Mouse (Mus musculus) liver, adult 2 months (tissue): ENCODE measurements at regions not wholly inside any gene's neighbourhood (a gene's known extent, or its start where the extent isn't known, plus 50 kb on each side); places are given as distances from the start of the nearest gene placed in this dataset.
A peak's percentile ranks its signal among the peaks of the same experiment; 100 is the strongest.
"Not testable (repeated sequence)": the region's sequence is repeated elsewhere in the genome, so short reads cannot be mapped to it uniquely, and the experiment has no call there.

Experiments
- DNase-seq: peaks from one replicate; pipeline ENCODE4 v3.0.0-alpha.2; 2011; ENCODE audit warnings: low read depth, low spot score; ENCODE audit errors: extremely low read depth
- H3K27ac ChIP-seq: fragments of 200-500 bp; replicated peaks from 2 replicates; pipeline ENCODE4 v1.5.1; 2012; ENCODE audit warnings: low read depth, mild to moderate bottlenecking, control low read depth, inconsistent platforms, low read length; ENCODE audit not compliant: insufficient read depth
- H3K27me3 ChIP-seq: fragments of 200-500 bp; 2 replicates; pipeline ENCODE4 v1.6.1; 2012; ENCODE audit warnings: mild to moderate bottlenecking, moderate library complexity, low read length, inconsistent platforms; ENCODE audit not compliant: control insufficient read depth, insufficient read depth
- H3K36me3 ChIP-seq: fragments of 200-500 bp; 2 replicates; pipeline ENCODE4 v1.6.1; 2012; ENCODE audit warnings: low read length, inconsistent platforms; ENCODE audit not compliant: control insufficient read depth, insufficient read depth
- H3K4me1 ChIP-seq: fragments of 200-500 bp; 2 replicates; pipeline ENCODE4 v1.6.1; 2011; ENCODE audit warnings: low read length; ENCODE audit not compliant: control insufficient read depth, insufficient read depth
- H3K4me3 ChIP-seq: fragments of 200-500 bp; 2 replicates; pipeline ENCODE4 v1.5.1; 2011; ENCODE audit warnings: low read depth, mild to moderate bottlenecking, control low read depth, low read length, moderate library complexity; ENCODE audit not compliant: insufficient read depth
- H3K79me2 ChIP-seq: fragments of 200-500 bp; 2 replicates; pipeline ENCODE4 v1.6.1; 2012; ENCODE audit warnings: inconsistent platforms, mild to moderate bottlenecking, low read length, moderate library complexity; ENCODE audit not compliant: control insufficient read depth, insufficient read depth
- H3K9ac ChIP-seq: fragments of 200-500 bp; 2 replicates; pipeline ENCODE4 v1.6.1; 2012; ENCODE audit warnings: low read depth, mild to moderate bottlenecking, control low read depth, inconsistent platforms, low read length
- CTCF ChIP-seq: fragments of 200-500 bp; IDR thresholded peaks from 2 replicates; pipeline ENCODE4 v1.5.1; 2011; ENCODE audit warnings: low read depth, low read length, control low read depth
- POLR2A ChIP-seq: fragments of 200-500 bp; IDR thresholded peaks from 2 replicates; pipeline ENCODE4 v1.6.1; 2011; ENCODE audit warnings: low read length, control low read depth; ENCODE audit not compliant: insufficient read depth; ENCODE audit errors: extremely low read depth
- WGBS: fragments of 180-500 bp; shearing (Covaris S2); methylation state at CpG from one replicate; pipeline ENCODE4 v1.1.7; 2018; 5-methylcytosine and 5-hydroxymethylcytosine counted together

DNA sequence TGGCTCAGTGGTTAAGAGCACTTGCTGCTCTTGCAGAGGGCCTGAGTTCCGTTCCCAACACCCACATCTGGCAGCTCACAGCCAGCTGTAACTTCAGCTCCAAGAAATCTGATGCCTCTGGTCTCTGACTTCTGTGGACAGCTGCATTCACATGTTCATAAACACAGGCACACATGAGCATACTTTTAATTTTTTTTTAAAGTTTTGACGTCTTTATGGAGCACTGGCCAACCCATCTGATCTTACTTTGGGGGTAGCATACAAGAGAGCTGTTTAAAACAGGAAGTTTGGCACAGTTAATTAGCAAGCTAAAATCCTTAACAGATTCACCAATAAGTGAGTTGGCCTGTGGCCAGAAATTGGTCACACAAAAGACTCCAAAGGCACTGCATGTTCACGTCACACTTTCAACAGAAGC is 81.2 kb upstream of the Atl2 start:
- TF ChIP-seq CTCF (no peak), POLR2A (no peak)
- 71% methylated on average over 3 of the region's 3 CpGs for WGBS
- Histone ChIP-seq H3K27ac (no peak overlapping the region), H3K79me2 (no peaks in the 10 kb centered on the region), H3K27me3 (no peaks in the 10 kb centered on the region), H3K4me1 (peaks cover 2% of the 10 kb centered on the region), H3K4me3 (no peak overlapping the region), H3K9ac (no peak overlapping the region), H3K36me3 (no peaks in the 10 kb centered on the region)
- no peak for DNase-seq

- H3K4me3 ChIP-seq = no peak overlapping the region
- H3K4me1 ChIP-seq = peaks cover 2% of the 10 kb centered on the region
- TF ChIP-seq POLR2A (no peak), CTCF (no peak)
- no peak overlapping the region for H3K27ac ChIP-seq
- no peak for DNase-seq
- H3K79me2 ChIP-seq = no peaks in the 10 kb centered on the region
- H3K9ac ChIP-seq = no peak overlapping the region
- 91% methylated on average over 5 of the region's 5 CpGs for WGBS
- no peaks in the 10 kb centered on the region for H3K27me3 ChIP-seq
- no peaks in the 10 kb centered on the region for H3K36me3 ChIP-seq
Measured at GRCm38 (mm10) chr17:79976518-79977100, 80.7 kb upstream of the Atl2 start.

DNA sequence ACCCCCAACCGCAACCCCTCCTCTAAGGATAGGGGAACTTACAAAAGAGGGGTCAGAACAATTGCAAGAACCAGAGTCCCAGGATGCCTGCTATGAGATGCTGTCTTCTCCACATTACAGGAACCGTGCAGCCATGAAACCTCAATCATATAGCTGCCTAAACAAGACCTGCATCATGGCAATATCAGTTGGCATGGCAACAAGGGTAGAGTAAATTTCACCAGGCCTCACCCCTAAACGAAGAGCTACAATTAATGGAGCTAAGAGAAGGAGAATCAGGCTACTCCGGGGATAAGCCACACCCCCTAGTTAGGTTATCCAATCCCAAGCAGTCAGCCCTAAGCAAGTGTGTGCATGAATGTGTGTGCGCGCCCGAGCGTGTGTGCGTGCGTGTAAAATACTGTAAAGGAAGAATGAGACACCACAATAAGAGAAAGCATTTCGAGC is 80.1 kb upstream of the Atl2 start:
- Histone ChIP-seq H3K27me3 (no peaks in the 10 kb centered on the region), H3K9ac (no peak overlapping the region), H3K79me2 (no peaks in the 10 kb centered on the region), H3K4me3 (peak overlapping the region; percentile 33), H3K4me1 (peaks cover 2% of the 10 kb centered on the region), H3K27ac (no peak overlapping the region), H3K36me3 (no peaks in the 10 kb centered on the region)
- 23% methylated on average over 11 of the region's 11 CpGs for WGBS
- TF ChIP-seq CTCF (no peak), POLR2A (no peak)
- peak; percentile 65 for DNase-seq

GRCm38 (mm10) chr17:79975150-79975757 is 79.3 kb upstream of the Atl2 start:
- not testable (repeated sequence) for H3K4me1 ChIP-seq, H3K79me2 ChIP-seq, H3K27ac ChIP-seq, H3K36me3 ChIP-seq, H3K9ac ChIP-seq, H3K4me3 ChIP-seq, H3K27me3 ChIP-seq
- 19% methylated on average over 16 of the region's 16 CpGs for WGBS
- peak; percentile 66 for DNase-seq

GRCm38 (mm10) chr17:79971721-79972336 is 75.9 kb upstream of the Atl2 start:
- H3K36me3 ChIP-seq = no peaks in the 10 kb centered on the region
- no peak overlapping the region for H3K27ac ChIP-seq
- no peak overlapping the region for H3K9ac ChIP-seq
- 91% methylated on average over 8 of the region's 8 CpGs for WGBS
- peaks cover 2% of the 10 kb centered on the region for H3K4me1 ChIP-seq
- TF ChIP-seq POLR2A (no peak), CTCF (no peak)
- H3K27me3 ChIP-seq = no peaks in the 10 kb centered on the region
- DNase-seq = no peak
- no peak overlapping the region for H3K4me3 ChIP-seq
- no peaks in the 10 kb centered on the region for H3K79me2 ChIP-seq

GRCm38 (mm10) chr17:79969500-79969972 is 73.6 kb upstream of the Atl2 start:
- no peak for DNase-seq
- H3K9ac ChIP-seq = no peak overlapping the region
- no peak overlapping the region for H3K27ac ChIP-seq
- TF ChIP-seq CTCF (no peak), POLR2A (no peak)
- no peaks in the 10 kb centered on the region for H3K79me2 ChIP-seq
- no peaks in the 10 kb centered on the region for H3K36me3 ChIP-seq
- no peak overlapping the region for H3K4me3 ChIP-seq
- 63% methylated on average over 7 of the region's 7 CpGs for WGBS
- no peaks in the 10 kb centered on the region for H3K27me3 ChIP-seq
- no peaks in the 10 kb centered on the region for H3K4me1 ChIP-seq
